Mouse (Mus musculus): ENCODE measurements around the gene Mapkapk2.

DNA sequence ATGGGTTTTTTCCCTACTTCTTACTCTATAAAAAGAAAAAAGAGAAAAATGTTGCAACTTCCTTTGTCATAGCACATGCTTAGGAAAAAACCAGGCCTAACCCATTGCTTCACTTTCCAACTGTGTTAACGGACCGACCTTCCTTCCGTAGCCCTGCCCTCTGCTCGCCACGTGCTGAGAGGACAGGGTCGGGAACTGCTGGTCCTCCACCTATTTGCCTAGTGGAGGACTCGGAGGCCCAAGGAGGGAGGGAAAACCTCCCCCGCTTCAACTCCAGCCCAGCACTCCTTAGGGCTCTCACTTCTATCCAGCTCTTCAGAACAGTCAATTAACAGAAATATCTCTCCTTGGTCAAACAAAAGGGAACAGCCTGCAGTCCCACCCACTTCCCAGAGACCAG lies 13.3 kb downstream of the Mapkapk2 start:
- TF ChIP-seq CTCF (IDR thresholded peaks at IDR 0.05; ENCODE audit: insufficient read depth, low read length) (no peak), POLR2A (IDR thresholded peaks at IDR 0.05; ENCODE audit: borderline replicate concordance, extremely low read depth, low read depth, low read length) (no peak)
